Mouse (Mus musculus) intestine, postnatal 0 days (tissue): ENCODE results near the gene Fut11. TPM values are rescaled to one million over a fixed set of nuclear protein-coding genes. Genes with fewer than 3 reads are reported as not detected.

Experiments used
- ATAC-seq: fragments of 200-750 bp; cut with Nextera tagmentation; 2 replicates; pipeline ENCODE4 v1.8.0; 2017; ENCODE audit warnings: mild to moderate bottlenecking, moderate TSS enrichment, moderate library complexity
- H3K27ac ChIP-seq: fragments of 300-500 bp; sonication (generic); 2 replicates; pipeline ENCODE4 v1.5.1; 2014; ENCODE audit warnings: mild to moderate bottlenecking, low read depth, low read length, moderate library complexity
- H3K27me3 ChIP-seq: fragments of 300-500 bp; sonication (generic); replicated peaks from 2 replicates; pipeline ENCODE4 v1.6.1; 2014; ENCODE audit warnings: low read length, mixed read lengths; ENCODE audit not compliant: control insufficient read depth, insufficient read depth
- H3K36me3 ChIP-seq: fragments of 300-500 bp; sonication (generic); 2 replicates; pipeline ENCODE4 v1.6.1; 2014; ENCODE audit warnings: mild to moderate bottlenecking, moderate library complexity; ENCODE audit not compliant: control insufficient read depth, insufficient read depth
- H3K4me1 ChIP-seq: fragments of 300-500 bp; sonication (generic); replicated peaks from 2 replicates; pipeline ENCODE4 v1.6.1; 2014; ENCODE audit warnings: antibody characterized with exemption, low read length, mixed read lengths; ENCODE audit not compliant: control insufficient read depth, insufficient read depth
- H3K4me2 ChIP-seq: fragments of 300-500 bp; sonication (generic); replicated peaks from 2 replicates; pipeline ENCODE4 v1.6.1; 2014; ENCODE audit warnings: low read depth, mild to moderate bottlenecking, moderate library complexity
- H3K4me3 ChIP-seq: fragments of 300-500 bp; sonication (generic); 2 replicates; pipeline ENCODE4 v1.5.1; 2014; ENCODE audit warnings: low read depth, low read length
- H3K9ac ChIP-seq: fragments of 300-500 bp; sonication (generic); 2 replicates; pipeline ENCODE4 v1.6.1; 2014; ENCODE audit warnings: mild to moderate bottlenecking, low read depth, low read length
- H3K9me3 ChIP-seq: fragments of 300-500 bp; sonication (generic); 2 replicates; pipeline ENCODE4 v1.6.1; 2016; ENCODE audit warnings: mixed run types; ENCODE audit not compliant: control insufficient read depth
- CTCF ChIP-seq: sonication (generic); IDR thresholded peaks from 2 replicates; pipeline ENCODE4 v1.5.1; 2016; ENCODE audit warnings: low read depth, mild to moderate bottlenecking, control low read depth, antibody characterized with exemption, moderate library complexity
- WGBS: fragments of 180-500 bp; shearing (Covaris S2); extraction: QIAGEN DNeasy Blood & Tissue Kit; methylation state at CpG from one replicate; pipeline ENCODE4 v1.1.7; 2014; 5-methylcytosine and 5-hydroxymethylcytosine counted together
- polyA plus RNA-seq: library from polyadenylated mRNA; unstranded; fragments of >200 nt; fragmentation: Nextera tagmentation; extraction: Ambion mirVana; gene quantifications from 2 replicates; pipeline ENCODE4 v1.2.1, GENCODE M21; 2015

Fut11 gene
- polyA plus RNA-seq: 7.4 and 8.4 TPM in 2 replicates

GRCm38 (mm10) chr14:20694884-20695760, at the start of gene Fut11:
Fut11 (plus strand) TSS chr14:20694968.
- Histone ChIP-seq H3K4me2 (peak within 1 kb of the TSS; percentile 89), H3K36me3 (peaks cover 38% of the 10 kb centered on the region), H3K9ac (peak within 1 kb of the TSS; percentile 92), H3K4me1 (peaks cover 6% of the 10 kb centered on the region; the same call in 1 of the 2 replicates), H3K27ac (peak within 1 kb of the TSS; percentile 96), H3K4me3 (peak within 1 kb of the TSS; percentile 91), H3K9me3 (no peaks in the 10 kb centered on the region), H3K27me3 (no peaks in the 10 kb centered on the region)
- under 1% methylated on average over 111 of the region's 111 CpGs for WGBS
- TF ChIP-seq CTCF: no peak
- ATAC-seq: peak; percentile 91

DNA sequence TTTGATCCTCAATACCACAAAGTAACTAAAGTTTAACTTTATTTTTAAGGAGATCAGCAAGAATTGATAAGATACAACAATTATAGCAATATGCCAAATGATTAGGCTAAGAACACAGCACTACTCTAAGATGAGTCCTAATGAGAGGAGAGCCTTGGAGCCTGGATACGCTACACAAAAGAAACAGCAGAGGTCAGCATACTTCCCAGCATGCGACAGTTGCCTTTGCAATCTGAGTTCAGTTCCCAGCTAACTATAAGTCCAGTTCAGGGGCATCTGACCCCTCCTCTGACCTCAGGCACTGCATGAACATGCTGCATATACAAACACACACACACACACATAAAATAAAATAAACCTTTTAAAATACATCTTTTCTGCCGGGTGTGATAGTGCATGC, 49.2 kb upstream of the Fut11 start:
- peaks cover 4% of the 10 kb centered on the region; the same call in 1 of the 2 replicates for H3K4me1 ChIP-seq
- no peaks in the 10 kb centered on the region for H3K27me3 ChIP-seq
- WGBS: 39% methylated on average over 3 of the region's 3 CpGs
- no peaks in the 10 kb centered on the region for H3K36me3 ChIP-seq
- no peak for ATAC-seq
- no peak overlapping the region for H3K27ac ChIP-seq
- H3K9ac ChIP-seq: no peak overlapping the region
- H3K4me3 ChIP-seq: no peak overlapping the region
- no peak overlapping the region for H3K4me2 ChIP-seq
- TF ChIP-seq CTCF: peak; percentile 56
- no peaks in the 10 kb centered on the region for H3K9me3 ChIP-seq

DNA sequence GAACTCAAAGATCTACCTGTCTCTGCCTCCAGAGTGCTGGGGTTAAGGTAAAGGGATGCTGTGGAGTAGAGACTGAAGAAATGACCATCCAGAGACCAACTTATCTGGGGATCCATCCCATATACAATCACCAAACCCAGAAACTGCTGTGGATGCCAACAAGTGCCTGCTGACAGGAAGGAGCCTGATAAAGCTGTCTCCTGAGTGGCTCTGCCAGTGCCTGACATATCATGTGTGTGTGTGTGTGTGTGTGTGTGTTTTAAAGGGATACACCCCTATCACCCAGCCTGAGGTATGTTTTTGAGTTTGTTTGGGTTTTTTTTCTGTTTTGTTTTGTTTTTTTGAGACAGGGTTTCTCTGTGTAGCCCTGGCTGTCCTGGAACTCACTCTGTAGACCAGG, 48.4 kb upstream of the Fut11 start:
- Histone ChIP-seq H3K36me3 (no peaks in the 10 kb centered on the region), H3K9ac (no peak overlapping the region), H3K27ac (no peak overlapping the region), H3K4me3 (no peak overlapping the region), H3K4me1 (peaks cover 4% of the 10 kb centered on the region; the same call in 1 of the 2 replicates), H3K4me2 (no peak overlapping the region), H3K27me3 (no peaks in the 10 kb centered on the region), H3K9me3 (no peaks in the 10 kb centered on the region)
- ATAC-seq: no peak
- no peak for TF ChIP-seq CTCF

DNA sequence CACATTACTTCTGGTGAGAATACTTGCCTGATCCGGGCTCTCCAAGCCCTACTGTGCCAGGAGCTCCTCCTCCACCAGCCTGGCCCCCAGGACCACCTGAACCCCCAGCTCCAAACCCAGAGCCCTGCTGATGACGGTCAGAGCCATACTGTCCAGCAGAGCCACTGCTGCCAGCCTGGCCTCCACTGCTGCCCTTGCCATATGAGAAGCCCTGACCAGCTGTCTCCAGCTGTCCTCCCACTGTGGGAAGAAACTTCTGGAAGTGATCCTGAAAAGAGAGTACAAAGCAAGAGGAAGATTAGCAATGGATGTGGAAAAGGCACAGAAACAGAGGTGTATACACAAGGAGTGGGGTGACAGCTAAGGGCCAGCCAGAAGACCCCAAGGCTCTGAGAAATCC, 43.8 kb upstream of the Fut11 start:
- 70% methylated on average over 2 of the region's 2 CpGs for WGBS

GRCm38 (mm10) chr14:20651722-20652256, 43.0 kb upstream of the Fut11 start:
- Histone ChIP-seq H3K9me3 (no peaks in the 10 kb centered on the region), H3K9ac (no peak overlapping the region), H3K27me3 (no peaks in the 10 kb centered on the region), H3K27ac (no peak overlapping the region), H3K4me1 (no peaks in the 10 kb centered on the region), H3K36me3 (no peaks in the 10 kb centered on the region), H3K4me3 (no peak overlapping the region), H3K4me2 (no peak overlapping the region)
- no peak for ATAC-seq
- no peak for TF ChIP-seq CTCF
- 77% methylated on average over 4 of the region's 4 CpGs for whole genome bisulfite sequencing

More for the DNA sequence above, 43.8 kb upstream of the Fut11 start:
- Histone ChIP-seq H3K4me1 (no peaks in the 10 kb centered on the region), H3K4me3 (no peak overlapping the region), H3K27ac (no peak overlapping the region), H3K36me3 (no peaks in the 10 kb centered on the region), H3K9me3 (no peaks in the 10 kb centered on the region), H3K9ac (no peak overlapping the region), H3K27me3 (no peaks in the 10 kb centered on the region), H3K4me2 (no peak overlapping the region)
- TF ChIP-seq CTCF: no peak
- ATAC-seq: no peak

DNA sequence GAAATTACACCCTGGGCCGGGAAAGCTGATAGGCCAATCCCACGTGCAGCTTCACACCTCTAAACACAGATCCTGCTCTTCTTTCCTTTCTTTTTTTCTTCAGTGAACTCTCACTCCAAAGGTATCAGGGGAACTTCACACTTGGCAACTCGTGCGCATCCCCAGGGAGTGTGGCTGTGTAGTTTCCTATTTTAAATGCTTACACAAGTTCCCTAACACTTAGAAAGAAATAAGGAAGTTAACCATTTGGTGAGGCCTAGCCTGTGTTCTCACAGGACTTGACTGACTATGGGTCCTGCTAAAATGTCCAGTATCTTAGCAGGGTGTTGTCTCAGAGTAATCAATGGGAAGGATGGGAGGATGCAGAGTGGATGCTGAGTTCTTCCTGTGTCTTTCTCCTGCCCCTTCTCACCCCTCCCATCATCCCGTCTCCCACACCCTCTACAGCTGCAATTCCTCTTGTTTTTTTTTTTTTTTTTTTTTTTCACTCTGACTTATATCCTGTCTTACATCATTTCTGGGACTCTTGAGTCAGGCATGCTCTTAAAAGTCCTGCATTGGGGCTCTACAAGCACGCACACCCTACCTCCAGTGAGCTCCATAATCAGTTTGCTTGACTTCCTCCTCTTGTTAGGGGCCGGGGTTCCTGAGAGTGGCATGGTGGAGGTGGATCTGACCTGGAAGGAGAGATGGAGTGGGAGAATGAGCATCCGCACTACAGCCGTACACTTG, 39.9 kb upstream of the Fut11 start:
- no peak overlapping the region for H3K9ac ChIP-seq
- no peaks in the 10 kb centered on the region for H3K4me1 ChIP-seq
- TF ChIP-seq CTCF: no peak
- H3K27ac ChIP-seq: no peak overlapping the region
- H3K4me2 ChIP-seq: no peak overlapping the region
- H3K36me3 ChIP-seq: no peaks in the 10 kb centered on the region
- H3K27me3 ChIP-seq: no peaks in the 10 kb centered on the region
- no peaks in the 10 kb centered on the region for H3K9me3 ChIP-seq
- 68% methylated on average over 9 of the region's 9 CpGs for WGBS
- no peak for ATAC-seq
- no peak overlapping the region for H3K4me3 ChIP-seq
